Mouse (Mus musculus) layer of hippocampus, postnatal 14 days (tissue): ENCODE measurements around the gene Fzd4. TPM values are rescaled to one million over a fixed set of nuclear protein-coding genes. Genes with fewer than 3 reads are reported as not detected.

Source experiments
- DNase-seq, 2 experiments: peaks; one replicate each; pipeline ENCODE4 v3.0.0; 2021 to 2022; ENCODE audit warnings: low spot score in 2 of 2, mixed read lengths in 1 of 2
- total RNA-seq, 2 experiments: library from RNA; stranded (reverse); gene quantifications; 2 replicates each; pipeline ENCODE4 v1.2.3; 2021

The Fzd4 gene
- total RNA-seq, 2 experiments from 2014 or later, result 8.9 to 11.7 TPM

- no peak for DNase-seq
Measured at GRCm38 (mm10) chr7:89397837-89398534, 6.2 kb upstream of the Fzd4 start.

DNA sequence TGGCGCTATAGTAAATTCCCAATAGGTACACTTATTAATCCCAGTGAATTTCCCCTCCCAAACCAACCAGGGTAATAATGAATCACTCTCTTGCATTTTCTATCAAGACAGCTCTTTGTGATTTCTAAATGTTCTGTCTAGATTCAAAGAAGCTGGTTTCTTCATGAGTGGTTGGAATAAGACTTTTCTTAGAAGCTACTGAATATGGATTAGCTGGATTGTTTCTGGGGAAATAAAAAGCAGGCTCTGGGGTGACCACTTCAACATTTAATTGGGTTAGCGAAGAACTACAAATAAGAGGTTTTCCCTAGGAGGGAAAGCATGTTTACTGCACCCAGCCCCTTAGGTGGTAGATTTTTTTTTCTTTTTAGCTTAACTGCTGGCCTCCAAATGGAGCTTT is 3.4 kb upstream of the Fzd4 start:
- DNase-seq, result no peak

DNA sequence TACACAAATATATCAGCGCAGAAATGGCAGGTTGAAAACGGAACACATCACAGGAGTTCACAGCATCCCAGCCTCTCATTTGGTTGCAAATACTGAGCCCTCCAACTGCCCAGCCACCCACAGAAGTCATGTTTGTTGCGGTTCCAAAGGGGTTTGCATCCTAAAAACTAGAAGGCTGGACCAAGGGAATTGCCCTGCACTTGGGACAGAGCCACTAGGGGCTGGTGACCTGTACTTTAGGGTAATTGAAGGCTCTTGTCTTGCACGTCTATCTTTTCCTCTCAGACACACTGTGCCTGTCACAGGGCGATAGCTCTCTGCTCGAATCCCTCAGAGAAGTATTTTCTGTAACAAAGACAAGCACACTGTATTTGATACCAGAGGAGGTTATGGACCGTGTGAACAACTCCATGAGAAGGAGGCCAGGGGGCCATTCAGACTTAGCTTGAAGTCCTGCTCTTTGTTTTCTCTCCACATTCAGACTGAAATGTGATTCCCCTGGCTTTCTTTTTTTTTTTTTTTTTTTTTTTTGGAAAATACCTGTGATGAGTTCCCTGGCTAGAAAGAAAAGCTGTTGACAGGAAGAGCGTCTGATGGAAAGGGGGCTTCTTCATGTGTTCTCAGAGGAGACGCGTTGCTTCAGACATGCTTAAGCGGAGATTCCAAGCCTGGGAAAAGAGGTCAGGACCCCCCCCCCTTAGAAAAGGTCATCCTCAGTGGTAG is 2.9 kb upstream of the Fzd4 start:
- DNase-seq, result no peak

- no peak for DNase-seq
Measured at GRCm38 (mm10) chr7:89401936-89402335, 2.2 kb upstream of the Fzd4 start.

- peak; percentile 41 to 49 for DNase-seq
Measured at GRCm38 (mm10) chr7:89403053-89403972, 842 bp upstream of the Fzd4 start.

GRCm38 (mm10) chr7:89404734-89405440 is 732 bp downstream of the Fzd4 start:
- no peak for DNase-seq

DNA sequence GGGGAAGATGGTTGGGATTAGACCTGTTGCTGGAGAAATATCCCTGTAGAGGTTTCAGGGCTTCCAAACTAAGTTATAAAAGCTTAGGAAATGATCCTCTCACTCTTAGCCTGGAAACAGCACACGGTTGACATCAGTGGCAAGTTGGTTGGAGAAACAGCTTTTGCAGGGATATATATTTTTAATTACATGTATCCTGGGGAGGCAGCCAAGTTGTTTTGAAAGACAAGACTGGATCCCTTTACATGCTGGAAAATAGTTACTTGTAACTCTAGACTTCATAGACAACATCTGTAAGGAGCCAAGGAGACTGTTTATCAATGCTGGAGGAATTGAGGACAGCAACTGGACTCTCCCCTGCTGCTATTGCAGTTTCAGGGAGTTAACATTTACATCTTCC is 1.9 kb downstream of the Fzd4 start:
- no peak for DNase-seq

- DNase-seq, result no peak
Measured at GRCm38 (mm10) chr7:89407006-89407940, 3.1 kb downstream of the Fzd4 start.

DNA sequence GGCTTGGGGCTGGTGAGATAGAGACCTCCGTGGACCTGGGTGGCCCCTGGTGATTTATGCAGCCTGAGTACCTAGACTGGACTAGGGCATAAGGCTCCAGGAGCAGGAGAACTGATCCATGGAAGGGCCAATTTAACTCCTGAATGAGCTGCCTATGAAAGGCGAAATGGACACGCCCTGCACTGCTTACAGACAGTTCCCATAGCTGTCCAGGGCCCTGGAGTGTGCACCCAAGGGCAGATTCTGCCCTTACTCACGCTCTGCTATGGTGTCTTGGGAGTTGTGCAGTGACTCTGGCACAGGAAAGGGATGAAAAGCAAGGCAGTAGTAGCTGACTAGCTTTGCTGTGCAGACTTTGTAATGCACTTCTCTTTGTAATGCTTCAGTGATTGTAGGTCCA is 6.1 kb downstream of the Fzd4 start:
- DNase-seq, result no peak

DNA sequence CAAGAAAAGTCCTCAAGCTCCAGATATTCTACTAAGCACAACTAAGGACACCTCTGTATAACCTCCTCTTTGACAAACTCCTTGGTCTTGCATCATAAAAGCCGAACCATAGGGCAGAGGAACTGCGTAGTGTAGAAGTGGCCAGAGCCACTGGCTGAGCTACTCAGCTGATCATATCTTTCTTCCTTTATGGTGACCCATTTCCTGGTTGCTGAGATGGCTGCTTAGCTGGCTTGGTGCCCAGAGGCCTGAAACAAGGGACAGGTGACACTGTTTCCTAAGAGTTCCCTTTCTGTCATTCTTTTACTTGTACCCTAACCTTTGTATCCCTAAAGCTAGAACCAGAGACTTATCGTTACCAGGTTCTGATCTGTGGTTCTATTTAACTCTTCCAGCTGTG is 7.2 kb downstream of the Fzd4 start:
- DNase-seq, result no peak

- DNase-seq, result no peak
Measured at GRCm38 (mm10) chr7:89412094-89412493, 7.9 kb downstream of the Fzd4 start.

DNA sequence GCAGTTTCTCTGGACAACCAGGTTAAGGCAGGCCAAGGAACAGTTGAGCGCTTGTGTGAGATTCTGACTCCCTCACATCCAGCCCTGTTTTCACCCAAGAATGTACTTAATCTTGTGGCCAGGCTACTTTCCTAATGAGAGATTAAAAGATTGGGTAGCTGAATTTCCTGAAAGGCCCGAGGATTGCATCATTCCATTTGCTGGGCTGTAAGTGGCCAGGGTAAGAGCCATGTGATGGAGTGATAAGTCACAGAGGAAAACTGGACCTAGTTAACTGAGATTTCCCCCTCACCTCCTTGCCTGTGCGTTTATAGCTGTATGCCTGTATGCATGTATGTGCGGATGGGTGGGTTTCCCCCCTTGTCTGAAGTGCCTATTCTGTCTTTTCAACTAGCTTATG is 11.9 kb downstream of the Fzd4 start:
- no peak for DNase-seq

DNA sequence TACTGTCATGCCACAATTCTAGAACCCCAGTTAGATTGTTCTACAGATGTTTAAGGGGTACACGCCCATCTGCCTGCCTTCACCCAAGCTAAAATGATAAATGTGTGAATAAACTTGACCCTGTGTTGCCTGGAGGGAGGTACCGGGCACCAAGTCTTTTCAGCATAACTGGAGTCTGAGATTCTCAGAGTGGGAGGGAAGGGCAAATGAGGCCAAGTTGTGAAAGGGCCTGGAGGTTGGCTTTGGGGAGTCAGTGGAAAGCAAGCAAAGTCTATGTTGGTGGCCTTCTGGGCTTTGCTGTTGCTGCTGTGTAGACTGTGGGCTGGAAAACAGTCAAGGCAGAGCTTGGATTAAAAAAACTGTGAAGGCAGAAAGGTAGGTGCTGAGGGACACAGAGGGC is 13.6 kb downstream of the Fzd4 start:
- no peak for DNase-seq

DNA sequence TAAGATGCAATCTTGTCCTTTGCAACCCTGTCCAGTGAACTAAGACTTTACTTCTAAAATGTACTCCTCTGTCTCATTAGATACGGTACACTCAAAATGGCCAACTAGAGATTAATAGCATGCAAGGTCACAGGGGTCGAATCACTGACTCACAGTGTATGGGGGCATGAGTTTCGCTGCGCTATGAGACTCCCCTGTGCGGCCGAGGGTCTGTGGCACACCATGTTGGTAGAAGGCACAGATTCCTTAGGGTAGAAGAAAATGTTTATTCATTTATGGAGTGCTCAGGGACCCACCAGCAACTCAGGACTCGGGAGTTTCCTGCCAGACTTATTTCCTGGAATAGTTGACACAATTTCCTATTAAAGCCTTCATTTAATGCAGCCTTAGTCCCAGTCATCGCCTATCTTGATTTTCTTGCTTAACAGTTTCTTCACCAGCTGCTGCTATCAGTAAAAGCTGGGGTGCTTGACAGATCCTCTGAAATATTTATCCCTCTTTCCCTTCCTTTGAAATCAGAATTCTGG is 14.0 kb downstream of the Fzd4 start:
- DNase-seq, result no peak

DNA sequence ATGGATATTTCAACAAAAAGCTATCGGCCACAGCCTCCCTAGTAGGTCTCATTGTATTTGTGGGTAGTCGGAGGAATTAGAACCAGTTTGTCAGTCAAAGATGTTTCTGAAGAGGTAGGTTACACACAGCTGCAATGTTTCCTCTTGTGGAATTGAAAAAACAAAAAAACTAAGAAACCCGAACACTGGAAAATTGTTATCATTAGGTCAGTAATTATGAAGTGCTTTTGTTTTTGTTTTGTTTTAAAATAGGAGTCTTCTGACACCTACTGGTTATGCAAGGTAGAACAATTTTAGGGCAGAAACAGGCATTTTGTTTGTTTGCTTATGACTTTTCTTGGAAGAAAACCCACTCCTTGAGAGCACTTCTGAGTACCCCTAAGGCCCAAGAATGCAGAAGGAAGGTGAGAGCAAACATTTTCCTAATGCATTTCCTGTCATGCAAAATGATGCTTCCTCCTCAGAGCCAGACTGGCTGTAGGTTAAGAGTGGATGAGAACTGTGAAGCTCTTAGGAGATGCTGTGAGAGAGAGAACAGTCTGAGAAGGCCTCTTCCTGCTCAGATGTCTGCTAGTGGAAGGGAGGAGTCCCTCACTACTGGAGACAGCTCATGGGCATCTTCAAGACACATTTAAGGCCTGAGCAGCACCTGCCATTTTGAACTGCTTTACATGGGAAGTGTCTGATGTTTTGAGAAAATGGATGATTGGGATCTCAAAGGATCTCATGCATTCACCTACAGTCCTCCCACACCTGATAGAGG is 14.9 kb downstream of the Fzd4 start:
- DNase-seq, result peak in 1 of 2 experiments; percentile 34

DNA sequence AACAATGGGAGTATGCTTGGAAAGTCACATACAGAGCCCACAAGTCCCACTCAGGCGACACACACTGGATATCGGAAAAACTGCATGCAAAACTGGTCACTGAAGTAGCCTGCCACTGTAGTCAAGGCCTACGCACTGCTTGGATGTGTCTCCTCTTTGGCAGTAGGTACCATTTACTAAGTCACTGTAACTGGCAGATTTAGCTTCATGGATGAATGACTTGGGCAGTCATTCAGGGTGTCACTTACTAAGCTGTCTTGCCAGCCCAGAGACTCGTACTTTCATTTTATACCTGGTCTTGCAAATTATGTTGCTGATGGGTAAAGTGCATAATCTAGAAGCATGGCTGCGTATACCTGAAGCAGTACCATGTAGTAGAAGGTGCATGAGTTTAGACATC is 17.1 kb downstream of the Fzd4 start:
- DNase-seq, result no peak

DNA sequence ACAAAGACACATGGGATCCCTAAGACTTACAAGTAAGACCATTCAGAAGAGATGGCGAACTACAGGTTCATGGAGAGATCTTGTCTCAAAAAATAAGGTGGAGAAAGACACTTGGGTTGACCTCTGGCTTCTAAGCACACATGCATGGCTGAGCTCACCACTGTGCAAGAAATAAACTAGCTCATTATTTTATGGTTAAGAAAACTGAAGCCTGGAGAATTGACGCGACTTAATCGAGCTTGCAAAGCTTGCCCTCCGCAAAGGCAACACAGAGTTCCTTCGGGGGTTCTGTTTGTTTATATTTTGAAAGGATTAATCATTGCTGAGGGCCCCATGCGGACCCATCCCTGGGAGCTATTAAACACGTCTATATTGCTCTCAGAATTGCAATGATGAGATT is 18.5 kb downstream of the Fzd4 start:
- no peak for DNase-seq

DNA sequence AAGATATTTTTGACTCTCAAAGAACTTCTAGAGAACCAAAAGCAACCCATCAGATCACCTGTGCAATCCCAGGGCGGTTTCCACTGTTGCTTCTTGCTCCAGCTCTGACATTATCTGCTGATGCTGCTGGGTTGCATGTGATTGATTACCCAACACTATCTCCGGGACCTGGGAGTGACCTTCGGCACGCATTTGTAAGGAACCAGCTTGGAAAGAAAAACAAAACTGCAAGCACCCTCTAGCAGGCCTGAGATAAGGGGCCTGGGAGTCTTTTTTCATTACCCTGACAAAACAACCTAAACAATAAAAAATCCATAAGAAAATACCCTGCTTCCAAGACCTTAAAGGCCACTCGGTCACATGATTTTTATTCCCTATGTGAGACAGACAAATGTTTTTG is 19.0 kb downstream of the Fzd4 start:
- DNase-seq, result no peak

DNA sequence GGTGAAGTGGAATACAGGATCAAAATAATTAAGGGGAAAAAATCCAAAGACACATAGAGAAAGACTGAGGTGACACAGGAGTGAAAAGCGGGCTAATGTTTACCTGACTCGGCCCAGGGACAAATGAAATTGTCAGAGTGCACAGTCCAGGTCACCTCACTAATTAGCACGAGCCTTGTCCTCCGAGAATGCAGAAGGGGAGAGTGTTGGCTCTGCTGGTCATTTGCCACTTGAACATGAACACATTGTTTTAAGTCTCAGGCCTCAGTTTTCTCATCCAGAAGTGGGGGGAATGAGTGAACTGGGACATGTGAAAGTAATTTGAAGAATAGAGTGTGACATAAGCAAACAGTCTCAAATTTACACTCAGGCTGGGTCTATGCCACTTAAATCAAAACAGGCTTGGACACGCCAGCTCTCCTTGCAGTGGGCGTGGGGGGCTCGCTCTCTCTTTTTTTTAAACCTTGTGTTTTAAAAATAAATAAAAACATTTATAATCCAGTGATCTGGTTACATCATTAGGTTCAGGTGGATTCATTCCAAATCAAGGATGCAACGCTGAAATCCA is 19.6 kb downstream of the Fzd4 start:
- DNase-seq, result no peak
